Mouse (Mus musculus): ENCODE data around the gene Gm10334.
"Not testable (repeated sequence)": the region's sequence is repeated elsewhere in the genome, so short reads cannot be mapped to it uniquely, and the experiment has no call there.

DNA sequence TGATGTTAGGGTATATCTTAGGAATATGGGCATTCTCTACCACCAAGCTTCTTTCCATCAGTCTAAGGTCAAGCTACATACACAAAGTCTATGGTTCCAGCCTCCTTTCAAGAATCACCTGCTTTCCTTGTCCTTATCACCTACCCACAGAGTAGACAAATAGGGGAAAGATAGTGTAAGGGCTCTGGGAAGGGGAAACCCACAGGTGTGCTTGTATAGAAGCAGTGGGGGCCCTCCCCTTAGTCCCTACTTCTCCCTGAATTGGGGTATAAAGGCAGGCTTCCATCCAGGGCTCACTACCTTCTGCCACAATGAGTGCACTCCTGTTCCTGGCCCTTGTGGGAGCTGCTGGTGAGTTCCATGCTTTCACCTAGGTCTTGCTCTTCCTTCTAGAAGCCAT is 12.7 kb upstream of the Gm10334 start, which contains the start of gene Prss1:
- not testable (repeated sequence) for TF ChIP-seq CTCF (IDR thresholded peaks at IDR 0.05; ENCODE audit: insufficient read depth, low read length); POLR2A (IDR thresholded peaks at IDR 0.05; ENCODE audit: borderline replicate concordance, extremely low read depth, low read depth, low read length)

All from lung, adult 2 months (tissue).